Mouse (Mus musculus): ENCODE measurements at regions not wholly inside any gene's neighbourhood (a gene's known extent, or its start where the extent isn't known, plus 50 kb on each side); places are given as distances from the start of the nearest gene placed in this dataset.

DNA sequence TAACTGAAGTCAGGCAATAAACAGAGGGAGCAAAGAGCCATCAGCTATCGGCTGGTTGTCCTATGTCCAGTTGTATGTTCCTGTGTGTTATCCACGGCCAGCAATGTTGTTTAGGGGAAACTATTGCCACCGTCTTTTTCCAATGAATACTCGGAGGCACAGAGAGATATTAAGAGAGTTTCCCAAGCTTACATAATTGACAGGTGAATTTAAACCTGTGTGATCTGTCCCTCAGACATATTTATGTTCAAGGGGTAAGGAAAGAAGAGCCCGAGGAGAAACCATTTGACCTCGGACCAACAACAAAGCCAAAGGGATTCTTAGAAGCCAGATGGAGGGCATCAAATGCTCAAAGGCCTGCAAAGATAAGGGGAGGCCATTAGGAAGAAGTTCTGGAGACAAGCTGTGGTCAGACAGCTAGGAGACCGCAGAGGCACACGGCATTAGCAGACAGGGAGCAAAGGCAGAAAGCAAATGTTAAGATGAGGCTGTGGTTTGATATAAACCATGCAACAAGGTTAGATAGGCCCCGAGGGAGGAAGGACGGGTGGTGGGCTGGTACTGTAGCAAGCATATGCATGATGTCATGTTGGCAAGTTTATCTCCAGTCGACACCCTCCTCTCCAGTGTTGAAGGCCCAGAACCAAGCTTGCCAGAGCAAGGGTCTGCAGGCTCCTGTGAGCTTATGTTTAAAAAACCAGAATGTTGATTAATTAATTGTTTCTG, 82.1 kb upstream of the Cpsf6 start:
- DNase-seq (ENCODE audit: low spot score): no peak

DNA sequence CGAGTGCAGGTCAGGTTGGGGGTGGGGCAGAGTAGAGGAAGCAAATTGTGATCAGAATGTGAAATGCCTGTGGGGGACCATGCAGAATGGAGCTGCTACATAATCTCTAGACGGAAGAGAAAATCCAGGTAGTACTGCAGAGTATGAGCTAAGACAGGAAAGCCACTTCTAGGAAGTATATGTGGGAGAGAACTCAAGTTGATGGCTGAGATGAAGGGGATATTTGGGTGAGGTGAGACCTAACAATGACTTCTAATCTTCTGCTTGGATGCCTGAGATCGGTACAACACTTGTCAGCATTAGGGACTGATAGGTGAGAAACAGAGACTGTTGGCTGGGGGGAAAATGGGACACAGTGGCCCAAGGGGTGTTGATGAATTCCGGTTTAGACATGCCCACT, 81.4 kb upstream of the Cpsf6 start:
- DNase-seq (ENCODE audit: low spot score): no peak

DNA sequence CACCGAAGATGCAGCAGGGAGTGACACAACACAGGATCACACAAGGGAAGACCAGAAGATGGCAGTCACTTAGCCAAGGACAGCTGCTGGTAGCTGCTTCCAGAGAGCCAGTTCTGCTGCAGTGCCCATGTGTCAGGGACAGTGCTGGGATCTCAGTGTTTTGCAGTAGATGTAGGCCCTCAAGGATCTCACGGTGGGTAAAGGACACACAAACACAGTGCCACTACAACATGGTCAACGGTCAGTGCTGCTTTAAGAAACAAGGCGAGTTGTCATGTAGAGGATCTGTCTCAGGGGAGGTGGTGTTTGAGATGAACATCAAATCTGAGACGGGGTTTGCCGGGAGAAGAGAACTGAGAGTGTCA, 80.5 kb upstream of the Cpsf6 start:
- DNase-seq (ENCODE audit: low spot score): no peak

DNA sequence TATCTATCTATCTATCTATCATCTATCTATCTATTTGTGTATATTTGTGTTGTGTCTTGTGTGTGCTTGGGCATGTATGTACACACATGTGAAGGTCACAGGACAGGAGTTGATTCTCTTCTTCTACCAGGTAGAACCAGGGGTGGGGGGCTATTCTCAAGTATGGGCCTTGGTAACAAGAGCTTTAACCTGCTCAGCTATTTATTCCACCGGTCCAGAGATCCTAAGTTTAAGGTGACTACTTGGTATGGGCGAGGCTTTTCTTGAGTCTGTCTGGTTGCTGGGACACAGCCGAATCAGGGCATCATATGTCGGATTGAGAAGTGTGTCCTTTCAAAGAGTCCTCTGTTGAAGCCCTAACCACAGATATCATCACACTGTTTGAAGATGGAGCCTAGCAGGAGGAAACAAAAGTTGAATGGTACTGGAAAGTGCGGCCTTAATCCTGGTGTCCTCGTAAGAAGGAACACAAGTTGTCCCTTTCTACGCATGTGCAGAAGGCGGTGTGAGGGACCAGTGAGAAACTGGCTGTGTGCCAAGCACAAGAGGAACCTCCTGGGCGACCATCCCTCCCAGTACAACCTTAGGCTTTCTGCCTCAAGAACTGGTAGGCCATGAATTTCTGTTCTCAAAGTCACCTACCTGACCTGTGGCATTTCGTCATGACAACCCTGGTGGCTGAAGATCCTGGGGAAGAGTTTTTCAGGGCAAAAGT, 80.0 kb upstream of the Cpsf6 start:
- DNase-seq (ENCODE audit: low spot score): no peak

- DNase-seq (ENCODE audit: low spot score): no peak
Observed at GRCm38 (mm10) chr10:117459041-117459475, 79.2 kb upstream of the Cpsf6 start.

DNA sequence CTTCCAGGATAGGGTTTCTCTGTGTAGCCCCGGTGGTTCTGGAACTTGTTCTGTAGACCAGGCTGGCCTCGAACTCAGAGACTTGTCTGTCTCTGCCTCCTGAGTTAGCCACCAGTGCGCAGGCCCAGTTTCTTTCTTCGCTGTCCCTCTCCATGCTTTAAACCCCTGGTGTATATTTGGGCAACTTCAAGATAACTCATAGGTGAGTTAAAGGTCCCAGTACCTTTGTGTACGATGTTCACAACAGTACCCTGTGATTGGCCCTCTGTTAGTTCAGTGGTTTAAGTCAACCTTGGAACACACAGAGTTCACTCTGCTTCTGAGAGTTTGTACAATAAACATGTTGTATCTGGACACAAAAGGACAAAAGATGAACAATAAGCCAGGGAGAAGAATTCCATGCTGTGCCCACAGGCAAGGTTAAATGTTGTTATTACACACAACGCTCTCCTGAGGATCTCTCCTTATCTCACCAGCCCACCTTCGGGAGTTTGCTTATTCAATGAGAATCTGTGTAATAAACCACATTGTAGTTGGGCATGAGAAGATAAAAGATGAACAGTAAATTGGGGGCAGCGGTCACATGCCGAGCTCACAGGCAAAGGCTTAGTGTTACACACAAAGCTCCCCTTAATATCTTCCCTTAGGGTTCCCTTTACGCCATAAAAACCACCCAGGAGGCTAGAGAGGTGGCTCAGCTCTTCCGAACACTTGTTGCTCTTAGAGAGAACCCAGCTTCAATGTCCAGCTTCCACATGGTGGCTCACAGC, 78.6 kb upstream of the Cpsf6 start:
- no peak for DNase-seq (ENCODE audit: low spot score)

DNA sequence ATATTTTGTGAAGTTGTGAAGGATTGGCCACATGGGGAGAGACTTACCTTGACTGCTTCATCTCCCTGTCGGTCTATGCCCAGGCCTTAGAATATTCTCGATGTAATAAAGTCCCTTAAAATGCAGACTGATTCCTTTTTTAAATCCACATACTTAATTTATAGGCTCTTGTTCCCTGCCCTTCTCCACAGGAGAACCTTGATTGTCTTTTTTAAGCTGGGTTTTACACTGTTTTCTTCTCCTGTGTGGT, 77.8 kb upstream of the Cpsf6 start:
- no peak for DNase-seq (ENCODE audit: low spot score)

GRCm38 (mm10) chr10:117456904-117457700, 77.3 kb upstream of the Cpsf6 start:
- DNase-seq (ENCODE audit: low spot score): no peak

GRCm38 (mm10) chr10:117456427-117456826, 76.6 kb upstream of the Cpsf6 start:
- no peak for DNase-seq (ENCODE audit: low spot score)

GRCm38 (mm10) chr10:117455595-117456302, 75.9 kb upstream of the Cpsf6 start:
- DNase-seq (ENCODE audit: low spot score): peak; percentile 43

- no peak for DNase-seq (ENCODE audit: low spot score)
Observed at GRCm38 (mm10) chr10:117454711-117455591, 75.1 kb upstream of the Cpsf6 start.

DNA sequence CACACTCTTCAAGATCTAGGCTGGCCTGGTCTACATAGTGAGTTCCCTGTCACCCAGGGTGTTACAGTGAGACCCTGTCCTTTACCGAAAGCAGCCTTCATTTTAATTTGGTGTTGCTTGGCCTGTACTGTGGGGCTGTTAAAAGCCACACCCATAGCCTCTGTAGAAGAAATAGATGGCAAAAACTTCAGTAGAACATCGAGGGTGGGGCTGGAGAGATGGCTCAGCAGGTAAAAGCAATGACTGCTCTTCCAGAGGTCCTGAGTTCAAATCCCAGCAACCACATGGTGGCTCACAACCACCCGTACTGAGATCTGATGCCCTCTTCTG, 74.3 kb upstream of the Cpsf6 start:
- no peak for DNase-seq (ENCODE audit: low spot score)

DNA sequence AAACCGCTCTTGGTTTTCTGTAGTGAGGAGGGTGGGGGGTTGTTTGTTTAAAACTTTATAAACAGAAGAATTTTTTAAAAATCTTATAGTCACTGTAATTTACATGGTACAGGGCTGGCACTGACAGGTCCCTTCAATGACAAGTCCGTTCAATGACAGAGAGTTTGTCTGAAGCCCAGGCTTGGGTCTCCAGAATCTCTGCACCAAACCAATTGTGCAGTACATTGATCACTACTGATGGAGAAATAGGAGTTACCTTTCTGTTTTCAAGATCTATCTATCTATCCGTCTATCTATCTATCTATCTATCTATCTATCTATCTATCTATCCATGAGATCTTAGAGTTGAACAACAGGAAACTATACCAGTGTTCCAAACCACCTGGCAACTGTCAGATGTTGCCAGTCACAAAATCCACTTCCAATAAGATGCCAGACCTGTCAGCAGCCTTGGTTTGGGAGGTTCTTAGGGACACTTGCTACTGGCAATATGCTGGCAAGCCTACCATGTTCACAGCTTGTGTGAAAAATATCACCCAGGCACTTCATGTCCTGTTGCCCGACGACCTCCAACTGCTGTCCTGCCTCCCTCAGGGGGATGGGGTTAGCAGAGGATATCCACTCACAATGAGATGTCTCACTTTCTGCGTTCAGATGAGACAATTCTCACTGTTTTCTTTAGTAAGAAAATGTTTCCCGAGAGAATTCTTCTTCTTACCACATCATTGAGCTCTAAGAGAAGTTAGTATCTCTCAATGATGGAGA, 73.8 kb upstream of the Cpsf6 start:
- no peak for DNase-seq (ENCODE audit: low spot score)

GRCm38 (mm10) chr10:117452190-117452950, 72.6 kb upstream of the Cpsf6 start:
- DNase-seq (ENCODE audit: low spot score): no peak

- DNase-seq (ENCODE audit: low spot score): no peak
Observed at GRCm38 (mm10) chr10:117451396-117452185, 71.8 kb upstream of the Cpsf6 start.

- DNase-seq (ENCODE audit: low spot score): no peak
Observed at GRCm38 (mm10) chr10:117450631-117451030, 70.8 kb upstream of the Cpsf6 start.

DNA sequence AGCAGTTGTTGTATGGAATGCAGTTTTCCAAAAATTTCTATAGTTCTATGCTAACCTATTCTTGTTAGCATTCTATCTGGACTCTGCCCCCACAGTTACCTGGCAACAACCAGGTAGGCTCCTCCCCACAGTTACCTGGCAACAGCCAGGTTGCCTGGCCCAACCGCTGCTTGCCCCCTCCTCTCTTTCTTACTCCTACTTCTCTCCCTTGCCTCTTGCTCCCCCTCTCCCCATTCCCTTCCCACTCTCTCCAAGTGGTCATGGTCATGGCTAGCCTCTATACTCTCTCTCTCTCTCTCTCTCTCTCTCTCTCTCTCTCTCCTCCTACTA, 70.4 kb upstream of the Cpsf6 start:
- no peak for DNase-seq (ENCODE audit: low spot score)

DNA sequence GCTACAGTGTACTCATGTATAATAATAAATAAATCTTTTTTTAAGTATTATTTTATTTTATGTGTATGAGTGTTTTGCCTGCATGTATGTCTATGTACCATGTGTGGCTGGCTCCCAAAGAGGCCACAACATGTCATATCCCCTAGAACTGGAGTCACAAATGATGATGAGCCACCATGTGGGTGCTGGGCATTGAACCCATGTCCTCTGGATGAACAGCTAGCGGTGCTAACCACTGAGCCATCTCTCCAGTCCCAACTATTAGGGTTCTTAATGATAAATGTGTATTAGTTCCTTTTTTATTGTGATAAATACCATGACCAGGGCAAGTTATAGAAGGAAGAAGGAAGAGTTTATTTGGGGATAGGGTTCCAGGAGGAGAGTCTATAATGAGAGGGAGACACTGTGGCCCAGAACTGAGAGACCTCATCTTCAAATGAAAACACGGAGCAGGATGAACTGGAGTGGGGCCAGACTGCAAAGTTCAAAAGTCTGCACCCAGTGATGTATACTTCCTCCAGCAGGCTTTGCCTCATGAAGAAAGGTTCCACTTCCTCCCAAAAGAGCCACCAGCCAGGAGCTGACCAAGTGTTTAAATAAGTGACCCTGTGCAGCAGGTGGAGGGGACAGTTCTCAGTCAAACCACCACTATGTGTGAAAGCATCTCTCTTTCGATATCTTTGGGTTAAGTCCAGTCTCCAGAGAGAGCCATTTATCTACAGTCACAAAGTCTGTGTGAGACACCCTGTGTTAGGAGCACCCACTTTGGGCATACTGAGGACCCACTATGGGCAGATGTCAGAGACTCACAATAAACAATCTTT, 69.8 kb upstream of the Cpsf6 start:
- no peak for DNase-seq (ENCODE audit: low spot score)

Data from c-Kit-positive CD71-positive TER-119-positive erythroid progenitor cells, embryonic 14.5 days (primary cell).